Mouse (Mus musculus) MEL (cell line): ENCODE measurements around the gene Tmem164. TPM values are rescaled to one million over a fixed set of nuclear protein-coding genes. Genes with fewer than 3 reads are reported as not detected.

ENCODE experiments used
- DNase-seq: peaks from one replicate; pipeline ENCODE4 v3.0.0; 2011; ENCODE audit warnings: low read depth, low spot score
- H3K27ac ChIP-seq: 2 replicates; pipeline ENCODE4 v1.5.1; 2012; ENCODE audit warnings: low read depth, mild to moderate bottlenecking, control low read depth, low read length, moderate library complexity; ENCODE audit not compliant: control insufficient read depth
- H3K27me3 ChIP-seq, 2 experiments: fragments of 150-350 bp in 1 of 2; sonication (generic) in 1 of 2; 2 replicates each; pipeline ENCODE4 v1.6.1; 2012; ENCODE audit warnings: low read length in 2 of 2, mild to moderate bottlenecking in 2 of 2, improper control_type of control experiment in 1 of 2, moderate library complexity in 1 of 2; ENCODE audit not compliant: insufficient read depth in 2 of 2, control insufficient read depth in 1 of 2
- H3K36me3 ChIP-seq, 2 experiments: 2 replicates each; pipeline ENCODE4 v1.6.1; 2012 to 2014; ENCODE audit warnings: low read length in 2 of 2, improper control_type of control experiment in 1 of 2, inconsistent platforms in 1 of 2, mild to moderate bottlenecking in 1 of 2; ENCODE audit not compliant: insufficient read depth in 2 of 2, control insufficient read depth in 1 of 2
- H3K4me1 ChIP-seq, 2 experiments: fragments of 150-350 bp in 1 of 2; sonication (generic) in 1 of 2; 2 replicates each; pipeline ENCODE4 v1.6.1; 2012; ENCODE audit warnings: low read length in 2 of 2, improper control_type of control experiment in 1 of 2, mild to moderate bottlenecking in 1 of 2; ENCODE audit not compliant: insufficient read depth in 2 of 2, control insufficient read depth in 1 of 2
- H3K4me3 ChIP-seq, 2 experiments: fragments of 150-350 bp in 1 of 2; sonication (generic) in 1 of 2; 2 replicates each; pipeline ENCODE4 v1.5.1; 2012; ENCODE audit warnings: low read depth in 2 of 2, low read length in 2 of 2, mild to moderate bottlenecking in 2 of 2, moderate library complexity in 2 of 2, control low read depth in 1 of 2, improper control_type of control experiment in 1 of 2; ENCODE audit not compliant: control insufficient read depth in 1 of 2, insufficient read depth in 1 of 2
- H3K79me2 ChIP-seq: 2 replicates; pipeline ENCODE4 v1.6.1; 2012; ENCODE audit warnings: mild to moderate bottlenecking, low read length, moderate library complexity; ENCODE audit not compliant: control insufficient read depth, poor library complexity, insufficient read depth
- H3K9ac ChIP-seq: 2 replicates; pipeline ENCODE4 v1.6.1; 2012; ENCODE audit warnings: low read depth, mild to moderate bottlenecking, control low read depth, low read length, moderate library complexity; ENCODE audit not compliant: control insufficient read depth, poor library complexity, severe bottlenecking
- H3K9me3 ChIP-seq: fragments of 150-350 bp; sonication (generic); replicated peaks from 2 replicates; pipeline ENCODE4 v1.6.1; 2012; ENCODE audit warnings: mild to moderate bottlenecking, low read length, improper control_type of control experiment, moderate library complexity; ENCODE audit not compliant: insufficient read depth
- KAT2A ChIP-seq: conservative IDR thresholded peaks from 2 replicates; pipeline ENCODE4 v1.6.1; 2012; ENCODE audit warnings: low read depth, low read length, improper control_type of control experiment, inconsistent platforms
- MAZ ChIP-seq: IDR thresholded peaks from 2 replicates; pipeline ENCODE4 v1.6.1; 2012; ENCODE audit warnings: low read depth, mild to moderate bottlenecking, inconsistent platforms, low read length, improper control_type of control experiment
- MEF2A ChIP-seq: IDR thresholded peaks from 2 replicates; pipeline ENCODE4 v1.6.1; 2014; ENCODE audit warnings: low read depth, mild to moderate bottlenecking, inconsistent platforms, low read length, improper control_type of control experiment; ENCODE audit not compliant: poor library complexity, insufficient replicate concordance, severe bottlenecking; ENCODE audit errors: extremely low read depth
- MXI1 ChIP-seq: IDR thresholded peaks from 2 replicates; pipeline ENCODE4 v1.6.1; 2011; ENCODE audit warnings: mild to moderate bottlenecking, low read depth, low read length, improper control_type of control experiment
- MYC ChIP-seq: IDR thresholded peaks from 2 replicates; pipeline ENCODE4 v1.6.1; 2011; ENCODE audit warnings: low read depth, mild to moderate bottlenecking, low read length, improper control_type of control experiment, moderate library complexity
- TCF12 ChIP-seq: IDR thresholded peaks from 2 replicates; pipeline ENCODE4 v1.6.1; 2014; ENCODE audit warnings: low read depth, mild to moderate bottlenecking, inconsistent platforms, low read length, improper control_type of control experiment, moderate library complexity
- UBTF ChIP-seq: IDR thresholded peaks from 2 replicates; pipeline ENCODE4 v1.6.1; 2012; ENCODE audit warnings: low read depth, mild to moderate bottlenecking, inconsistent platforms, low read length, improper control_type of control experiment, moderate library complexity, borderline replicate concordance; ENCODE audit not compliant: insufficient read depth
- USF1 ChIP-seq: IDR thresholded peaks from 2 replicates; pipeline ENCODE4 v1.6.1; 2014; ENCODE audit warnings: low read depth, mild to moderate bottlenecking, inconsistent platforms, low read length, improper control_type of control experiment, moderate library complexity
- ZC3H11A ChIP-seq: IDR thresholded peaks from 2 replicates; pipeline ENCODE4 v1.6.1; 2012; ENCODE audit warnings: low read depth, mild to moderate bottlenecking, inconsistent platforms, low read length, improper control_type of control experiment
- ZNF384 ChIP-seq: IDR thresholded peaks from 2 replicates; pipeline ENCODE4 v1.6.1; 2012; ENCODE audit warnings: low read depth, mild to moderate bottlenecking, inconsistent platforms, low read length, improper control_type of control experiment
- polyA plus RNA-seq, 2 experiments: library from polyadenylated mRNA; stranded (reverse) in 1 of 2; unstranded in 1 of 2; fragments of >175 nt in 1 of 2; fragments of >200 nt in 1 of 2; gene quantifications; 2 replicates each; pipeline versions ENCODE4 v1.2.1 to v1.2.4; 2012; ENCODE audit warnings: low replicate concordance in 2 of 2, low read depth in 1 of 2; ENCODE audit not compliant: insufficient read length in 2 of 2, insufficient read depth in 1 of 2, missing spikeins in 1 of 2
- total RNA-seq: library from RNA; depleted of rRNA; stranded (reverse); fragments of 300-350 nt; gene quantifications from 2 replicates; pipeline ENCODE4 v1.2.3, GENCODE M21; 2012

Tmem164 gene
- total and polyA plus RNA-seq, 3 experiments = 34.3 to 92.4 (median 72.8) TPM

- H3K36me3 ChIP-seq = peaks cover 0 to 2% of the 10 kb centered on the region in 2 experiments; a peak in 3 of 4 replicates
- no peak overlapping the region for H3K27ac ChIP-seq
- H3K9me3 ChIP-seq = no peaks in the 10 kb centered on the region
- peaks cover 0 to 5% of the 10 kb centered on the region in 2 experiments; a peak in 1 of 4 replicates for H3K4me1 ChIP-seq
- H3K79me2 ChIP-seq = no peaks in the 10 kb centered on the region
- TF ChIP-seq USF1 (no peak), UBTF (no peak), MYC (no peak), MEF2A (no peak), MXI1 (no peak), ZC3H11A (no peak), MAZ (no peak)
- H3K4me3 ChIP-seq = no peak overlapping the region
- H3K27me3 ChIP-seq = no peaks in the 10 kb centered on the region
- H3K9ac ChIP-seq = no peak overlapping the region
- no peak for DNase-seq
These were observed 67.4 kb downstream of the Tmem164 start for GRCm38 (mm10) chrX:142748574-142748973.

GRCm38 (mm10) chrX:142750775-142751174 lies 69.6 kb downstream of the Tmem164 start:
- peaks cover 2 to 5% of the 10 kb centered on the region in 2 experiments for H3K36me3 ChIP-seq
- H3K4me1 ChIP-seq = peaks cover 0 to 5% of the 10 kb centered on the region in 2 experiments; a peak in 1 of 4 replicates
- no peaks in the 10 kb centered on the region for H3K79me2 ChIP-seq
- H3K4me3 ChIP-seq = no peak overlapping the region
- TF ChIP-seq KAT2A (no peak), ZNF384 (no peak), TCF12 (no peak)
- no peaks in the 10 kb centered on the region for H3K27me3 ChIP-seq
- DNase-seq = no peak
- H3K27ac ChIP-seq = no peak overlapping the region
- no peaks in the 10 kb centered on the region for H3K9me3 ChIP-seq
- no peak overlapping the region for H3K9ac ChIP-seq

GRCm38 (mm10) chrX:142755542-142755941 lies 74.3 kb downstream of the Tmem164 start:
- no peak overlapping the region for H3K27ac ChIP-seq
- no peak overlapping the region for H3K9ac ChIP-seq
- no peaks in the 10 kb centered on the region; the same call in 1 of the 2 replicates for H3K79me2 ChIP-seq
- no peak for DNase-seq
- no peak for TF ChIP-seq ZNF384
- TF ChIP-seq USF1 = no peak
- H3K36me3 ChIP-seq = peaks cover 2 to 11% of the 10 kb centered on the region in 2 experiments
- H3K4me3 ChIP-seq = no peak overlapping the region
- H3K9me3 ChIP-seq = no peaks in the 10 kb centered on the region
- peaks cover 0 to 3% of the 10 kb centered on the region in 2 experiments; a peak in 1 of 4 replicates for H3K4me1 ChIP-seq
- no peaks in the 10 kb centered on the region for H3K27me3 ChIP-seq
